Mouse (Mus musculus) small intestine, adult 2 months (tissue): ENCODE measurements around the gene Rap1gap.

ENCODE experiments used
- CTCF ChIP-seq: fragments of 200-500 bp; IDR thresholded peaks from 2 replicates; pipeline ENCODE4 v1.5.1; 2012; ENCODE audit warnings: low read depth, mild to moderate bottlenecking, control low read depth, inconsistent platforms, low read length, moderate library complexity, mixed read lengths; ENCODE audit not compliant: insufficient replicate concordance, insufficient read length; ENCODE audit errors: extremely low read depth
- POLR2A ChIP-seq: fragments of 200-500 bp; IDR thresholded peaks from 2 replicates; pipeline ENCODE4 v1.6.1; 2012; ENCODE audit warnings: low read depth, mild to moderate bottlenecking, control low read depth, inconsistent platforms, low read length, moderate library complexity

DNA sequence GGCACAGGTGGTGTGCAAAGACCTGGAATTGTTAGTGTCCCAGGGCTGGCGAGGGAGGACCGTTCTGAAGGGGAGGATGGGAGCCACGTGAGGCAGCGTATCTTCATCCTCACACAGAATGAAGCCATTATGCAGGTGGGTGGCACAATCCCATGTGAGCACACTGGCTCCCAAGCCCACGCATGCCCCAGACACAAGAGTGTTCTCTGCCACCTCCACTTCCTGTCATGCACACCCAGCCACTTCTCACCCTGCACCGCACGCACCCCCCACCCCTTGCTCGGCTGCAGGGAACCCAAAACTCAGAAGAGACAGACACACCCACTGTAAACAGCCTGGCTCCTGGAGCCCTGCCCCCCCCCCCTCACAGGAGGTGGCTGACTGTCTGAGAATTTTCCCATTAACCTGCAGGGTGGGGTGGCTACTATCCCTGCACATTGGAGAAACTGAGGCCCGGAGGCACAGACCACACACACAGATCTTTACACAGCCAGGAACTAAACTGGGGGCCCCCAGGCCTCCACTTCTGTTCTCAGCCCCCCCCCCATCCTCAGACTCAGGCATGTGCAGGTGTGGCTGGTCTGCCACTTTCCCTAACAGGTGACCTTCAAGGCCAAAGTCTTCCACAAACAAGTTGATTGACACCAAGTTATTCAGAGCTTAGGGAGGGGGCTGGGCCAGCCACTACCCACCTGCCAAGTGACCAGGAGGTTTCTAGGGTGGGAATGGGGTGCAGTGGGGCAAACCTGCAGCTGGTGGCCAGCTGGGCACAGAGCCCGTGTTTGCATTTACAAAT is 27.8 kb downstream of the Rap1gap start:
- no peak for TF ChIP-seq POLR2A
- TF ChIP-seq CTCF, result no peak
